Mouse (Mus musculus): ENCODE measurements at regions not wholly inside any gene's neighbourhood (a gene's known extent, or its start where the extent isn't known, plus 50 kb on each side); places are given as distances from the start of the nearest gene placed in this dataset.

DNA sequence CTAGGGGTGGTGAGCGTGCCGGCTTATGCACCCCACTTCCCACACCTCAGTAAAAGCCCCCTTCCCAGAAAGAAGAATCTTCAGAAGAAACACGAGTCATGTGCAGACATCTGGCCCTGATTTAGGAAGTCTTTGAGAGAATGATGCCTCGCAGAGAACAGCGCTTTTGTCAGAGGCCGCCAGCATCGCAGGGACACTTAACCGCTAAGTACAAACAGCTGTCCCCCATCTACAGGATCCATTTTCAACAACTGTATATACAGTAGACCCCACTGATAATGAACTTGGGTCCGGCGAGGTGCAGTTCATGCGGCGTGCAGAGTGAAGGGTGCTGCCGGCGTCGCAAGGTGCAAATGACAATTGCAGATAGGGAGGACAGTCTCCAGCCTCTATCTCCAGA lies 85.4 kb upstream of the Rbm19 start:
- no peak for DNase-seq

GRCm38 (mm10) chr5:120031614-120032013 lies 84.7 kb upstream of the Rbm19 start:
- no peak for DNase-seq

DNA sequence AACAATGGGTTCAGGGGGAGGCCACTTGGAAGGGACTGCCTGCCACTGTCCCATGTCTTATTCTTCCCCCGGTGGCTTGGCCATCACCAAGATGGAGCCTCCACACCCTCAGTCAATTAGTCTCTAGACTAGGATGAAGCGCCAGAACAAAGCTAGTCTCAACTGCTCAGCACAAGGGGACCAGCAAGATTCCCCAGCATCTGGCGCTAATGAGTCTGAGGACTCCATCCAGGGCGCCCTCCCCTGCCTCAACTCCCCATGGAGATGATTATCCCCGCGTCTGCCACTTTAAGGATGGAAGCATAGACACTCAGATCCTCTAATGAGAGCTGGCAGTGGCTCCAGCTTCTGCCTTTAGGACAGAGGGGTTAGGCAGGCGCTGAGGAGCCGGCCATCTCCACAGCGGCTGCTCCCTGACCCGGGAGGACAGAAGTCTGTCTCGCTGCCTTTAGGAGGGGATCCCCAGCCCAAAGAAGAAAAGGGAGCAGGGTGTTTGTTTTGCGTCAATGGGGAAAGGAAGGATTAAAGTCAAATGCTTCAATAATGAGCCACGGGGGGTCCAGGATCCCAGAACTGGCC lies 81.7 kb upstream of the Rbm19 start:
- DNase-seq = no peak

GRCm38 (mm10) chr5:120035251-120035650 lies 81.0 kb upstream of the Rbm19 start:
- DNase-seq = no peak

DNA sequence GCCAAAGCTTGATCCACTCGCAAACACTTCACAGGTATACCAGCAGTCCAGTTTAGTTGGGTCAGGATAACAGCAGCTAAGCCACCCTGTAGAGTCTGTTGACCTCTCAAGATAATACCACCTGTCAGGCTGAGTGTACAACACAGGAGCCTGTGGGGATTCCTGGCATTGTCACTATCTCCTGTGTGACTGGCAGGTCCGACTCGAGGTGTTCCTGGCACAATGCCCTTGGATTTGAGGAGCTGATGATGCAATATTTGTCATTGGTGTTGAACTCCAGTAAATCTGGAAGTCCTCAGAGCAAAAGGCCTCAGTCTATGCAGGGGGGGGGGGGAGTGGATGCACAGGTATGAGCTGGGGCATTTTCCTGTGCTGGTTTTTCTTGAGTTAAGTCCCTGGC lies 78.5 kb upstream of the Rbm19 start:
- DNase-seq = peak; percentile 1

DNA sequence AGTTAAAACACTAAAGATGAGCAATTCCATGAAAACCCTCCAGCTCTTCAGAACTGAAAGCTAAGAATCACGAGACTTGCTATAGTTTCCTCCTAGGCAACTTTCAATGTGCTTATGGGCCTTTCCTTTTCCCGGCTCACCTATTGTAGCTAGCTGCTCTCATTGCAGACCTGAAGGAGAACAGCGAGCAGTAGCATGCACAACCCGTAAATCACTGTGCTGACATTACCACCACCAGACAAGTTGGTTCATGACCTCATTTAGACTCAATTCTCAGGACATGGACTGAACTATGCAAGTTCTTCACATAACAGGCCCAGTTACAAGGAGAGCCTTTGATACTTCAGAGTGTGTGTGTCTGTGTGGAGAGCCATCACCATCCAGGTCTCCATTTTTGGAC lies 72.5 kb upstream of the Rbm19 start:
- DNase-seq = no peak

DNA sequence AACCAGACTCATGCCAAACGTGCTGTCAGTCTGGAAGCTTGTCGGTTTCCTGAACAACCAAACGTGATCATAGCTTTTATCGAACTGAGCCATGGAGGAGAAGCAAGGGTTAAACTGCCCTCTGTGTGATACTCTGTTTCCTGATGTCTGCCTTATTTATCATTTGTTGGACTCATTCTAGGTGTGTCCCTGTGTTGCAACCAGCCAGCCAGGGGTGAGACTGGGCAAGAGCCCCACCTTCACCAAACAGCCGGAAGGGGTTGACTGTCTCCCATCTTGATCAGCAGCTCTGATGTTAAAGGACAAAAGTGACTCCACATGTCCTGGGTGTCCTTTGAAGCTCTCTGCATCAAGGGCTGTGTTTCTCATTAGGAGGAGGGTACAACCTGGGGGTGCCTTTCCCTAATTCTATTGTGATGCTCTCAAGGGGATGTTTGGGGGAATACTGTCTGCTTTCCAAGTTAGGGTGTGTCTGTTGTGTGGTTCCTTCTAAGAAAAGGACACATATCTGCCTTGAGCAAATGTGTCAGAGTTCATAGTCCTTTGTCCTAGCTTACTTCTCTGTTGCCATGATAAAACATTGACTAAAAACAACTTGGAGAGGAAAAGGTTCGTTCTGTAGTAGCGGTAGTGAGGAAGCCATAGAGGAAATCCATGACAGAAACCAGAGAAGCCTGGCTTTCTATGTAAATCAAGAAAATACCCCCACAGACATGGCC lies 67.0 kb upstream of the Rbm19 start:
- DNase-seq = no peak

DNA sequence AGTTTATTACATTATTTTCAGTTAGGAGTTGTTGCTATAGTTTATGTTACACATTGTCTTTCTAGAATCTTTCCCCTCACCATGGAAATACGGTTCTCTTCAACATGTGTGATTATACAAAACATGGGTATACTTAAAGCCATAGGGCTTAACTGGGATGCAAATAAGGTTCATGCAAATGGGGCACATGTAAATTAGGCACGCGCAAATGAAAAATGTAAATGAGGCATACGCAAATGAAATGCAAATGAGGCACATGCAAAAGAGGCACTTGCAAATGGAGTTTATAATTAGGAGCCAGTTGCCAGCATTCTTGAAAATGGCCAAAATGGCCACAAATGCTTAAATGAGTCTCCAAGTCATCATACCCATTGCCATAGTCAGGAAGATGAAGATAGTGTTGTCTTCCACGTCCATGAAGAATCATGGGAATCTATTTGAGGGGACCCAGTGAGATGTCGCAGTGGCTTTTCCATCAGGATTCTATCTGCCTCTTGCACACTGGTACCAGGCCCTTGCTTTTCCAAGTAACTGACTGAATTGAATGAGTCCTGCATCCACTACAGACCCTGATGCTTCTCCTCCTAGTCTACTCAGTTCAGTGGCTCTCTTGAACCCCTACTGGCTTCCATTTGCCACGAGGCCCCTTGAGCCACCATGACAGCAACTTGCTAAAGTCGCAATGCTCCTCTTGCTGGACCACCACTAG lies 65.4 kb upstream of the Rbm19 start:
- DNase-seq = no peak

DNA sequence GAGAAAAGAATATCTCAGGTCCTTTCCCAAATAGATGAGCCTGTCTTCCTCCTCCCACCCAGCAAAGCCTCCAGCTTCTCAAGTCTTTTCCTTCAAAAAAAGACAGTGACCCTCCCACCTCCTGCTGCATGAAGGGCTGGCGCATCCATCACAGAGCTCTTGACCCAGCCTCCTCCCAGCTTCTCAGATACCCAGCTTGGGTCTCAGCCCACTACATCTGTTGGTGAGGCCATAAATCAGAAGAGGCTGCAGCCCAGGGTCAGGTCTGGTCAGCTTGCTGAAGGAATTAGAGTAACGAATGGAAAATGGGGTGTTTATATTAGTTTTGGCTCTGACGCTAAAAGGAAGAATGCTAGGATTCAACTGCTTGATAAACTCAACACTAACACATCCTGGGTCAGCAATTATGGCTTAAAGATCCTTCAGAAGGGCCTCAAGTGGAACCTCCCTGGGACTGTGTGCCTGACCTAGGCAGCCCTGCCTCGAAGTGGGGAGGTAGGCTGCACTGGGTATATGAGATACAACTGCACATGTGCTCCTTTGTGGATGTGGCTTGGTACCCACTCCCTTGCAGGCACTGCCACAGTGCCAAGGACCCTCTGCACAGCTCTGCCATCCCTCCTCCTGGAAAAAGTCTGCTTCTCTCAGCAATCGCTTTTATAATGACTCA lies 61.6 kb upstream of the Rbm19 start:
- DNase-seq = no peak
